Mouse (Mus musculus): ENCODE results near the gene Ano5.

Ano5 gene

DNA sequence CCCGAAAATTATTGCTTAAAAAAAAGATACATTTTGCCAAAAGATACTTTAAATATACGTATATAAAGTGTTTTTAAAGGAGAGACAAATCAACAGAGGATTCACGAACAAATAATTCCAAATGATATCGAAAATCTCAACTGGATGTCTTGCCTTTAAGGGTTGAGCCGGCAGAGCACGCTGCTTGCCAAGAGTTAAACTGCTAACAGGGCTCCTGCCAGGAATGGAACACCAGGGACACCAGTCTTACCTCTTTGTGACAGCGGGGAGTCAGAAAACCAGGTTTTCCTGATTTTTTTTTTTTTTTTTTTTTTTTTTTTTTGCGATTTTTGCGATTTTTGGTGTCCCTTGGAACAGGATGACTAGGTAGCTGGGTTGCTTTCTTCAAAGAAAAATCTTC is 117.5 kb downstream of the Ano5 start:
- DNase-seq (ENCODE audit: extremely low spot score, low spot score), result no peak

GRCm38 (mm10) chr7:51629206-51629605 is 118.4 kb downstream of the Ano5 start:
- no peak for DNase-seq (ENCODE audit: extremely low spot score, low spot score)

DNA sequence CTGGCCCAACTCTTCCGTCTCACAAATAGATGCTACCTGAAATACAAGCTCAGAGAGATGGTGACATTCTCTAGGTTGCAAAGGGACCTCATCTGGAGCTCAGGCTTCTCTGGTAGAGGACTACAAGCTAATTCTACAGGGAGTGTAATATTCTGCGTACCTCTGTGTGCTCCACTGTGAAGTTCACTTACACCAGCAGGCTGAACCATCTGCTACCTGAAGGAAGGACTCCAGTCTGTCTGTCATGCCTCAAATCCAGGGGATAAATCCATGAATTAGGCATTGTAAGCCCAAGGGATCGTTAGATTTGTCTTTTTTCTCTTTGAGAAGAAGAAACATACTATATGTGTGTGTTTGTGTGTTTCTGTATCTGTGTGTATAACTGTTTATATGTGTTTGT is 120.3 kb downstream of the Ano5 start:
- DNase-seq (ENCODE audit: extremely low spot score, low spot score), result no peak

DNA sequence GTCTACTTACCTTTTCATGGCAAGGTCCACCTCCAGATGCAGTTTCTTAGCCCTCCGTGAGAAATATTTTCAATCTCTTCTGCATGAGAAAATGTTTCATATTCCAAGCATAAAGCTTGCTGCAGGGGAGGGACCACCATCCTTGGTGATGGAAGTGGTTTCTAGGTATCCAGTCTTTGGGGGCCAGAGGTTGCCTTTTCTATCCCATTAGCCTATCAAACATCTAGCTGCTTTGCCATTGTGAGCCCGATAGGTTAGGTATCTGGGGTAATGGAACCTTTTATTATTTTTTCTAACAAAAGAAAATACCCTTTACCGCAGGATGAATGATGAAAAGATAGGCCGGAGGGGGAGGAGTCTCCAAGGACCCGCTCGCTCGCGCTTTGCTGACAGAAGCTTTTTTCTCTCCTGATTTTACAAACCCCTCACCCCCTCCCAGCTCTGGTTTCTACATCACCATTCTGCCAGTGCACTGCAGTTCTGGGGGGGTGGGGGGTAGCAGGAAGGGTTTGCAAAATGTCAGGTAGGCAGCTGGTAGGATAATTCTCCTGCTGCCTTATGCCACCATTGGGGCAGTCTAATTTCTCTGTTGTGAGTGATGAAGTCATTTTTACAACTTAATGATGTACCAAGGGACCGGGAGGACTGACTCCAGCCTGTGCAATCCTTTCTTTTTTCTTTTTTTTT is 121.9 kb downstream of the Ano5 start:
- no peak for DNase-seq (ENCODE audit: extremely low spot score, low spot score)

DNA sequence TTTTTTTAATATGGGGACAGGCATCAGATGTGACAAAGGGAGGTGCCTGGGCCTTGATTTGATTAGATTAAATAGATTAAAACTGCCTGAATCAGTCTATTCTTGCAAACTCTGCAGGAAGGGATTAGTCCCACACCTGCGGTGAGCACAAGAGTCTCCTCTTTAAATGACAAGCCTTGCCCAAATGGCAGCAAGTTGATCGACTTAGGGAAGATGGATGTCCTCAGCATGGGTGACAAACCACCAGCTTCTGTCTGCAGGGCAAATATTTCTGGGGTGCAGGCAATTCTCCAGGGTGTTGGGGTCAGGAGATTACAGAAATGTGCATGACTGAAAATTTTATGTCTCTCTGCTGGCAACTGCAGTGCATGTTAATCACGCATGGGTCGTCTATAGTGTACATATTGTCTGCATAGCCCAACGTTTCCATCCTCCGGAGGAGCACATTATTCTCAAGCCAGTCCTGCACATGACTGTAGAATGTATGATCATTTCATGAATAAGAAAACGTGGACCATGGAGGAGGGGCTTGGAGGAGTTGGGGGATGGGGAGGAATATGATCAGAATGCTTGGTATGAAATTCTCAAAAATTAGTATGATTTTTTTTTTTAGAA is 122.5 kb downstream of the Ano5 start:
- DNase-seq (ENCODE audit: extremely low spot score, low spot score), result no peak
